Mouse (Mus musculus) adrenal gland, adult 2 months (tissue): ENCODE results near the gene Bclaf1. TPM values are rescaled to one million over a fixed set of nuclear protein-coding genes. Genes with fewer than 3 reads are reported as not detected.
A peak's percentile ranks its signal among the peaks of the same experiment; 100 is the strongest.

Experiments
- DNase-seq: peaks from one replicate; pipeline ENCODE4 v3.0.0; 2021
- polyA plus RNA-seq: library from polyadenylated mRNA; depleted of rRNA; stranded (reverse); fragments of >200 nt; gene quantifications from 2 replicates; pipeline ENCODE4 v1.2.3, GENCODE M21; 2012
- total RNA-seq, 2 experiments: library from RNA; stranded (reverse); gene quantifications; 2 replicates each; pipeline ENCODE4 v1.2.3; 2021

Bclaf1 gene
- total and polyA plus RNA-seq, 3 experiments: 6.4 to 129 (median 80.7) TPM

DNA sequence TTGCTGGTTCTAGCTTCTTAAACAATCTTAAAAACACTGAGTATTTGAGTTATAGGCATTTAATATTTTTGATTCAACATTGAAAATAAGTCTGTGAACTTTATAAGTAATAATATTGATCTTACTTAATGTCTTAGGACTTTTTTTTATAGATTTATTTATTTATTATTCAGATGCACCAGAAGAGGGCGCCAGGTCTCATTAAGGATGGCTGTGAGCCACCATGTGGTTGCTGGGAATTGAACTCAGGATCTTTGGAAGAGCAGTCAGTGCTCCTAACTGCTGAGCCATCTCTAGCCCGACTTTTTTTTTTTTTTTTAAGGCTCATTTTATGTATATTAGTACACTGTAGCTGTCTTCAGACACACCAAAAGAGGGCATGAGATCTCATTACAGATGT is 2.5 kb downstream of the Bclaf1 start:
- DNase-seq: no peak

GRCm38 (mm10) chr10:20317466-20317865 is 5.2 kb downstream of the Bclaf1 start:
- DNase-seq: no peak

- no peak for DNase-seq
These were observed 14.0 kb downstream of the Bclaf1 start for GRCm38 (mm10) chr10:20326226-20326625.

DNA sequence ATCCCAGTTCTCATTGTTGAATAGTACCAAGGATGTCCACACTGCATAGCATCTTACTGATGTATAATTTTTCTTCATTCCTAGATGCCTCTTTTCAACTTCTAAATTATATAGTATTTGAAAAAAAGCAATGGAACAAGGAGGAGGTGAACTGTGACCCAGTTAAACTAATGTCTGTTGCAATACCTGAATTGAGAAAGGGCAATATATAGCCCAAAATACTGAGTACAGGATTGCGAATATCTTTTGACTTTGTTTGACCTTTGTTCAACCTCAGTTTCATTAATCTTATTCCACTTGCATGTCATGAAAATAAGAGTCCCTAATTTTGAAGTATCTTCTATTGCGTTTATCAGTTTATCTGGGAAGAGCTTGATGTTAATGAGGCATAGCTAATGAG is 19.0 kb downstream of the Bclaf1 start:
- no peak for DNase-seq

DNA sequence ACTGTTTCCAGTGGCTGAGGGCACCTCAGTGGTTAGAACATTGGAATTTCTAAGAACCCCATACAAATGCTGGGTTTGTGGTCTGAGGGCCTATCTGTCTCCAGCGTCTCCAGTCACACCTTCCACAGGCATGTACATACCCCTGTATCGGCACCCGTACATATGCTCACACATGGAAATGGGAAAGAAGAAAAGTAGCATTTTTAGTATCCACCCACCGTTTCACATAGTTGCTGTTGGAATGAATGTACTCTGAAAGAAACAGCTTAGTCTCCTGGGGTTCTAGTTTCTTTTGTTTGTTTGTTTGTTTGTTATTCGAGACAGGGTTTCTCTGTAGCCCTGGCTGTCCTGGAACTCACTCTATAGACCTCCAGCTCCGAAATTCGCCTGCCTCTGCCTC is 25.6 kb downstream of the Bclaf1 start:
- DNase-seq: no peak

- peak; percentile 15 for DNase-seq
These were observed 33.5 kb downstream of the Bclaf1 start for GRCm38 (mm10) chr10:20345736-20346135.

GRCm38 (mm10) chr10:20347285-20348214 is 35.3 kb downstream of the Bclaf1 start, which contains the start of gene Mtfr2:
Gene Mtfr2 (plus strand): TSS chr10:20347770.
- DNase-seq: peak; percentile 95

GRCm38 (mm10) chr10:20348894-20349293 is 36.6 kb downstream of the Bclaf1 start:
- no peak for DNase-seq

- DNase-seq: no peak
These were observed 49.5 kb downstream of the Bclaf1 start for GRCm38 (mm10) chr10:20361542-20362449.

DNA sequence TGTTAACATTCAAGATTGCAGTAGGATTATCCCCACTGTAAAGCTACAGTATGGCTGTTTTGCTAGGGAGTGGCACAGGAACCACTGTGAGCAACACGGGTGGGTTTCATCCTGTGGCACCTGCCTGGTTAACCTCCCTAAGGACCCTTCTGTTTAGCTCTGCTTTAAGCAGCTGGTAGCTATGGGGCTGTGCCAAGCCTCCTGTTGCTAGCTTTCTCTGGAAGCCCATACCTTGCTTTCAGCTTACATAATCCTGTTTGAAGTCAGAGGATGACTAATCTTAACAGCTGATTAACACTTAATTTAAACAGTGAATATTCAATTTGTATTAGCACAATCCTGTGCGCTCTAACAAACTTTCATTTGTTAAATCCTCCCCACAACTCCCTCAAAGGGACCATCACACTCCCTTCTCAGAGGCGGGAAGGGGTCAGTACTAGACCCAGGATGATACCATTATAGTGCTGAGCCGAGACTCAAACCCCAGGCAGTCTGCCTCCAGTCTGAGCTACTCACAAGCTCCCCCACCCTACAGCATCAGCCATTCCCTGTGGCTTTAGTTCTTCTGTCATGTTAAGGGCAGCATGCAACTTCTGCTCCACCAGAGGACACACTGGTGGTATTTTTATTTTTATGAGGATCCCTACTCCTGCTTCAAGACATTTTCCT is 50.3 kb downstream of the Bclaf1 start:
- no peak for DNase-seq

GRCm38 (mm10) chr10:20372046-20372445 is 59.8 kb downstream of the Bclaf1 start:
- DNase-seq: no peak

DNA sequence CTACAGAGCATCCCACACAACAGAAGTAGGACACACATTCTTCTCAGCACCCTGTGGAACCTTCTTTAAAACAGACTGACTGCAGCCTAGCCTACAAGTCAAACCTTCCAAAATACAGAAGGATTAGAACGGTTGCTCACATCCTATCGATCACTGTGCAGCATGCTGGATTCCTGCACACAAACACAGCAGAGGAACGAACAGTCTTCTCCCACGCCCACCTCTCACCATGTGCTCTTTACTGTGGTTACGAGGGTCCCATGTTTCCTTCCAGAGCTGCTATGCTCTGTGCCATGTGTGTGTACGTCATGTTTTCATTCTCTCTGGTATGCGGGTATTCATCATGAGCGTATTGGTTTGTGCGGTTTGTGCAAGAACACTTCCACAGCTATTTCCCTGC is 65.4 kb downstream of the Bclaf1 start:
- no peak for DNase-seq

DNA sequence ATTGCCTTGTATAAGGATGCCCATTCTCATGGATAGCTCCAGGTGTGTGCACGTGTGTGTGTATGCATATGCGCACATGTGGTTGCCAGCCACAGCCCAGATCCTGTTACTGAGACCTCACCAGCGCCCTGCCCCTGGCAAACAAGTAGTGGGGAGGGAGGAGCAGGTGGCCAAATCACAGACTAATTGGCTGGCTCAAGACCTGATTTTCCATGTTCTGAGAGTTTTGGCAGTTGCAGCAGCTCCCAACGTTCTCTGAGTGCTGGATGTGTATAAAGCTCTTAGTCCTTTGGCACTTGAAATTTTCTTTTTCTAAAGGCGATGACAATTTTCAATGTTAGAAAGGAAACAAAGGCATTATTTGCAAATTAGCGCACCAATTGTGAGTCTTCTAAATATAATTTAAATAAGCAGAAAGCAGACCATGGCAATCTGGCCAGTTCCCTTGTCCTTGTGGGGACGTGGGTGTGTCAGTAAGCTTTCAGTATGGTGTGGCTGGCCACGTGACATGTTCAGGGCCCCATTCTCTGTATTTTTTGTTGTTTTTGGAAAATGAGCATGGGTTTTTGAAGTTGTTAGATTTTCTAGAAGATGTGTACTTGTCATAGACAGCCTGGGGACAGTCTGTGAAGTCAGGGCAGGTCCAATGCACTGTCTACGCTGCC is 66.9 kb downstream of the Bclaf1 start:
- DNase-seq: no peak

- no peak for DNase-seq
These were observed 68.5 kb downstream of the Bclaf1 start for GRCm38 (mm10) chr10:20380798-20381197.

DNA sequence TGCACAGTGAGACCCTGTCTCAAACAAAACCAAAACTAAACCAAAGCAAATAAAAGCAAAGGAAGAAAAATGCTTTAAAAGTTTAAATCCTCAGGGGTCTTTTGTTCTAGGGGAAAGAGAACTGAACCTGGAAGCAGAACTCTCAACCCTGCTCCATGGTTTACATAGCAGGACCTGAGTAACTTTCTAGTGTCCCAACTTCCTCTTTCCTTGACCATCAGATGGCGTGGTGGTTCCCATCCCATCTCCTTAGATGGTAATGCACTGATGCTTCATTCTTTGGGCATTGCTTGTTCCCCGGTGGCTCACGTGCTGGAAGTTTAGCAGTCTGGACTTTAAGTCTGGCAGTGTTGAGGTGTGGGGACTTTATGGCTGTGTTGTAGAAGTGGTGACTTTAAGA is 69.1 kb downstream of the Bclaf1 start:
- DNase-seq: no peak

DNA sequence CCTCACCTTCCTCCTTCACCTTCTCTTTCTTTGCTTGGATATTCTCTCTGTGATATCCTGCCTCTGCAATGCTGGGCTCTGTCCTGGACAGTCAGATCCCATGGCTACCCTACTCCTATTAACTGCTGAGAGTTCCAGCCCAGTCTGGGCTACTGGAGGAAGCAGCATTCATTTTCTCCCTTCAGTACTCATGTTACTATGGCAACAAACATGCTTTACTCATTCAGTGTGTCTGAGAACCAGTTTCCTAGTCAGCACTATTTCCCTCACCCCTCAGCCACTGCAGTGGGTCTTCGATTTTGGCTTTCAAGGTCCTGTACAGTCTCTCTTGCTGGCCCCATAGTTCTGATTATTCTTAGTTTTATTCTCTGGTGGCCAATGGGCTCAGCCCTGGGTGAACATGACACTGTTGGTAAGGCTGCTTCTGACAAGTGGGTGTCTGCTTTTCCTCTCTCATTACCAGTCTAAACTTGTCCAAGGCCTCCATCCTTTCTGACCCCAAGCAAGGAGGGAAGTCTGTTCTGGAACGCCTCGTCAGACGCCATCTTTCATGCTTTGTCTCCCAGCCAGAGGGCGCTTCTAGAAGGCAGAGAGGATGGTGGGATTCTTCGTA is 70.6 kb downstream of the Bclaf1 start:
- DNase-seq: no peak

DNA sequence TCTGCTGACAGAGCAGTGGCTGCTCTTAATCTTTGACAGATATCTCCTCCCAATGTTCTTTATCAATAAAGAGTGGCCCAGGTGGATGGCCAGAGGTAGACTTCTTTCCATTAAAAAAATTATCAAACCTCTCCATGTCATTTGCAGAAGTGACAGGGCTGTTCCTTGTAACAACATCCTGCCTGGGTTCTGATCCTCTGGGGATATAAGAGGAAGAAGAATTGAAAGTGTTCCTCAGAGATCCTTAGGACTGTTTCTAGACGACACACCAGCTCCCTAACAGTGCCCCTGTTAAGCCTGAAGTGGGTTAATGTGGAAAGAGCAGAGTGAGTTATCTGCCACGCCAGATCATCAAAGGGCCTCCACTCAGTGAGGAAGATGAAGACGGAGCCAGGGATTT is 78.3 kb downstream of the Bclaf1 start:
- DNase-seq: no peak
